Mouse (Mus musculus): ENCODE measurements around the gene Prmt1.

Gene Prmt1

GRCm38 (mm10) chr7:44981539-44981938 lies 4.8 kb downstream of the Prmt1 start:
- no peak for DNase-seq (ENCODE audit: low read depth, low spot score)

GRCm38 (mm10) chr7:44978300-44978699 lies 8.1 kb downstream of the Prmt1 start:
- DNase-seq (ENCODE audit: low read depth, low spot score): no peak

GRCm38 (mm10) chr7:44975117-44975419 lies 11.3 kb downstream of the Prmt1 start:
- no peak for DNase-seq (ENCODE audit: low read depth, low spot score)

- DNase-seq (ENCODE audit: low read depth, low spot score): peak; percentile 75
These were observed 11.8 kb downstream of the Prmt1 start, which contains the start of gene Cpt1c for GRCm38 (mm10) chr7:44974383-44975116. Gene Cpt1c, minus strand, starts transcription at chr7:44974851.

- no peak for DNase-seq (ENCODE audit: low read depth, low spot score)
These were observed 12.8 kb downstream of the Prmt1 start for GRCm38 (mm10) chr7:44973415-44974130.

- no peak for DNase-seq (ENCODE audit: low read depth, low spot score)
These were observed 15.2 kb downstream of the Prmt1 start for GRCm38 (mm10) chr7:44971142-44971541.

GRCm38 (mm10) chr7:44970231-44970691 lies 16.1 kb downstream of the Prmt1 start:
- DNase-seq (ENCODE audit: low read depth, low spot score): peak; percentile 83

- no peak for DNase-seq (ENCODE audit: low read depth, low spot score)
These were observed 19.7 kb downstream of the Prmt1 start for GRCm38 (mm10) chr7:44966638-44967037.

GRCm38 (mm10) chr7:44965975-44966374 lies 20.4 kb downstream of the Prmt1 start:
- DNase-seq (ENCODE audit: low read depth, low spot score): no peak

- no peak for DNase-seq (ENCODE audit: low read depth, low spot score)
These were observed 21.4 kb downstream of the Prmt1 start for GRCm38 (mm10) chr7:44964990-44965389.

- no peak for DNase-seq (ENCODE audit: low read depth, low spot score)
These were observed 23.5 kb downstream of the Prmt1 start for GRCm38 (mm10) chr7:44962831-44963230.

- no peak for DNase-seq (ENCODE audit: low read depth, low spot score)
These were observed 24.0 kb downstream of the Prmt1 start for GRCm38 (mm10) chr7:44962337-44962736.

GRCm38 (mm10) chr7:44960512-44960910 lies 25.9 kb downstream of the Prmt1 start:
- DNase-seq (ENCODE audit: low read depth, low spot score): no peak

- DNase-seq (ENCODE audit: low read depth, low spot score): no peak
These were observed 26.4 kb downstream of the Prmt1 start for GRCm38 (mm10) chr7:44959874-44960511.

- DNase-seq (ENCODE audit: low read depth, low spot score): no peak
These were observed 27.1 kb downstream of the Prmt1 start for GRCm38 (mm10) chr7:44959281-44959680.

- no peak for DNase-seq (ENCODE audit: low read depth, low spot score)
These were observed 28.2 kb downstream of the Prmt1 start for GRCm38 (mm10) chr7:44958208-44958607.

GRCm38 (mm10) chr7:44957183-44957835 lies 29.1 kb downstream of the Prmt1 start:
- no peak for DNase-seq (ENCODE audit: low read depth, low spot score)

- no peak for DNase-seq (ENCODE audit: low read depth, low spot score)
These were observed 30.1 kb downstream of the Prmt1 start for GRCm38 (mm10) chr7:44956266-44956665.

GRCm38 (mm10) chr7:44955628-44956027 lies 30.7 kb downstream of the Prmt1 start:
- DNase-seq (ENCODE audit: low read depth, low spot score): no peak

- DNase-seq (ENCODE audit: low read depth, low spot score): no peak
These were observed 32.1 kb downstream of the Prmt1 start for GRCm38 (mm10) chr7:44954091-44954885.

- no peak for DNase-seq (ENCODE audit: low read depth, low spot score)
These were observed 32.8 kb downstream of the Prmt1 start for GRCm38 (mm10) chr7:44953561-44953960.
